Mouse (Mus musculus) left cerebral cortex, adult 11 months (tissue): ENCODE measurements around the gene Cd59a.
"Not testable (repeated sequence)": the region's sequence is repeated elsewhere in the genome, so short reads cannot be mapped to it uniquely, and the experiment has no call there.

Source experiments
- DNase-seq: peaks from one replicate; pipeline ENCODE4 v3.0.0; 2022; ENCODE audit warnings: low spot score

The Cd59a gene

DNA sequence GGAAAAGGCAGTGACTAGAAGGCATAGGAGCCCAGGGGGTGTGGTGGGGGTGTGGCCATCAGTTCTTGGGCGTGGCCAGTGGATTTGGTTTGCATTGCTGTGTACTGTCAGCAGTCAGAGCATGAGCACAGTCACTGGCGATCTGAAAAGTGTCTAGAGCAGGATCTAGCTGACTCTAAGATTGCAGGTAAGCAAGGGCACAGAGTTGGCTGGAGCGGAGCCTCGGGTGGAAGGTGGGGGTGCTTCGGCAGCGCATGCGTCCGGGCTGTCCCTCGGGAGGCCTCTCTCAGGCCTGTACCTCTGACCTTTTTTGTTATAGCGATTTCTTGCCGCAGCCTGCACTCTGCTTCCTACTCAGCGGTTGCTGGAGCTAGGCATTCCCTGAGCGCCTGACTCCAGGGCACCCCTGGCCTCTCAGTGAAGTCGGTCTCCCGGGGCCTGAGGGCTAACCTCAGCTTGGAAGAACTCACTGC lies at the start of gene Cd59a:
Cd59a (plus strand) TSS at position 61 of the 473 bp plus-strand sequence.
- DNase-seq, result peak; percentile 29

DNA sequence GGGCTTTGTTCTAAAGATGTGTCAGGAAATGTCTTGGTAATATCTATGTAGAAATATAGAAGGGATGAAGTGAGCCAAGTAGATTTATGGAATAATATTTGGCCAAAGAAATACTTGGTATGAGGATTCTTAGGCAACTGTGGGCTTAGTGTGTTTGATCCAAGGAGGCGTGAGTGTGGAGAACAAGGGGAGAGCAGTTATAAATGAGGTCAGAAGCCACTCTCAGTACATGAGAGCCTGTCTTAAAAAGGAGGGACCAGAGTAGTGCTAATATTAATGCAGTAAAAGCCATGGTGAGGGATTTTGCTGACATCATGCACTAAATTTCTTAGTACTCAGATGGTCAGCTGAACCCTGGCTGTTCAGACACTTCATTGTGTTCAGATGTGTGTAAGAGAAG lies 37.2 kb upstream of the Cd59a start:
- no peak for DNase-seq

- no peak for DNase-seq
These were observed 36.6 kb upstream of the Cd59a start for GRCm38 (mm10) chr2:104058954-104059353.

- peak; percentile 16 for DNase-seq
These were observed 35.8 kb upstream of the Cd59a start for GRCm38 (mm10) chr2:104059786-104060185.

DNA sequence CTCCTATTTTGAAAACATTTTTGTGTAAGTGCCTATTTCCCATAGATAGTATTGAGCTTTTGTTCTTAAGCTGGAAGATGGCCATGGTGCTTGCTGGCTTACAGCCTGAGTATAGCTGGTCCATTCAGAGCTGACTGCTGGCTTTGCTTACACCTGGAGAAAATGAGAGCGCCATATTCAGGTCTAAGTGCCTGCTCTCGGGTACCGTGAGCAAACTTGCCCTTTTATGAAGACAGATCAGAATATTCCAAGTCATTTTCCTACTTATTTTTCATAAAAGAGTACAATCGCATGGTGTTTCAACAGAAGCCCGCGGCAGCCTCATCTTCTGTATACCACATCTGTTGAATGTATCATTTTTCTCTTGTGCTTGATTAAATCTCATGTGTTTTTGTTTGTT lies 34.6 kb upstream of the Cd59a start:
- DNase-seq, result no peak

DNA sequence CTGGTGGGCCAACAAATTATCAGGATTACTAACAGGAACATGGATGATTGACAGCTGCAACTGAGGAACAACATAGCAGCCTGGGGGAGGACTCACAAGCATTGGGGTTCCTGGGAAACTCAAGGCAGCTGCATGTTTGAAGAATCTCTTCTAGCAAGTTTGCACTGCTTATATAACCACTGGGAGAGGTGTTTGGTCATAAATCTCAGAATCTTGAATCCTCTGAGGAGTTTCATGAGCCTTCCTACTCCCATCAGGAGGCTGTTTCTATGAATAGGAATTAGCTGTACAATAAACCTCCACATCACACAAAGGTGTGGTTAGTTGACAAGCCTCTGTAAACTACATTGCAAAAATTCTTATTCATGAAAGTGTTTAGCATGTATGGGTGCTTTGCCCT lies 32.9 kb upstream of the Cd59a start:
- no peak for DNase-seq

DNA sequence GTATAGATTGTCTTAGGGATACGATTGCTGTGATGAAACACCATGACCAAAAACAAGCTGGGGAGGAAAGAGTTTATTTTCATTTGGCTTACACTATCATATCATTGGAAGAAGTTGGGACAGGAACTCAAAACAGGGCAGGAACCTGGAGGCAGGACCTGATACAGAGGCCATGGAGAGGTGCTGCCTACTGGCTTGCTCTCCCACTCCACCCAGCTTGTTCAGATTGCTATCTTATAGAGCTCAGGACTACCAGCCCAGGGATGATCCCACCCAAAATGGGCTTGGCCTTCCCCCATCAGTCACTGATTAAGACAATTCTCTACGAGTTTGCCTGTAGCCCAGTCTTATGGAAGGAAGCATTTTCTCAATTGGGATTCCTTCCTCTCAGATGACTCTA lies 31.4 kb upstream of the Cd59a start:
- no peak for DNase-seq

DNA sequence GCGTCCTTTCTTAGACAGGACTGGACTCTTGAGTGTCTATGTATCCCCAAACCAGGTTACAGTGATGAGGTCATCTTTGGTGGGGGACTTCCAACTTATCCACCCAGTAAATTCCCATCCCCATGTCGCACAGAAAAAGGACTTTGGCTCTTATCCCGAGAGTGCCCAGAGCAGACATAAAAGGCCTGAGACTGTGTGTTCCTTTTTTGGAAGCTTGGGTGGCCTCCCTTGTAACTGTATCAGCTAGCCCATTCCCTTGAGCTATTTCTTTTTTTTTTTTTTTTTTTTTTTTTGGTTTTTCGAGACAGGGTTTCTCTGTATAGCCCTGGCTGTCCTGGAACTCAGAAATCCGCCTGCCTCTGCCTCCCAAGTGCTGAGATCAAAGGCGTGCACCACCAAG lies 30.1 kb upstream of the Cd59a start, which contains the start of gene Gm10912:
Gm10912 (plus strand) TSS at position 301 of the 400 bp plus-strand sequence.
- not testable (repeated sequence) for DNase-seq

- not testable (repeated sequence) for DNase-seq
These were observed 27.2 kb upstream of the Cd59a start, which contains the start of gene Gm10799 for GRCm38 (mm10) chr2:104068450-104068849. Gene Gm10799, minus strand, starts transcription at chr2:104068550.

- no peak for DNase-seq
These were observed 25.9 kb upstream of the Cd59a start, which contains the start of gene Cd59b for GRCm38 (mm10) chr2:104069704-104070185. Gene Cd59b, plus strand, starts transcription at chr2:104069849.

GRCm38 (mm10) chr2:104078285-104078684 lies 17.3 kb upstream of the Cd59a start:
- DNase-seq, result not testable (repeated sequence)

DNA sequence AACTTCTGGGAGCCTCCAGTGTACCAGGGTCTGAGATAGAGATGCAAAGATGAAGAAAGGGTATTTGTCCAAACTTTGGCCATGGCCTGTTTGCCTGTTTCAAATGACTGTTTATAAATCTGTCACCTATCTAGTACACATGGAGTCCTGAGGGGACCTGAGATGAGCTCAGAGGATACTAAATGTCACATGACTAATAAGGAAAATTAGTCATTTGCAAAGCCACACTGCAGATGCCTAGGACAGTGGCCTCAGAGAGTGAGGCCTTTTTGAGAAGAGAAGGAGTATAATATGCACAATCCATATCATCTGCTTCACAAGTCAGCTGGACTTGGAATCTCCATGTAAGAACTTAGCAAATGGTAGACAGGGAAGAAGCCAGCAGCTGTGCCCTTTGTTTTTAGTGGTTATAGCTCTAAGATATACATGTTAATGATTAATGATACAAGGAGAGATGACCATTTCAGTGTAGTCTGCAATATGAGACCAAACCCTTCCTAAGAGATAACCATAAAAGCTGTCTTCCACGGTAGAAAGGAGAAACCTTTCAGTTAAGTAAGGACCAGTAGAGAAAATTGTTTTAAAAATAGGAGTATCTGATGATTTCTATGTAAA lies 14.1 kb upstream of the Cd59a start:
- DNase-seq, result not testable (repeated sequence)

DNA sequence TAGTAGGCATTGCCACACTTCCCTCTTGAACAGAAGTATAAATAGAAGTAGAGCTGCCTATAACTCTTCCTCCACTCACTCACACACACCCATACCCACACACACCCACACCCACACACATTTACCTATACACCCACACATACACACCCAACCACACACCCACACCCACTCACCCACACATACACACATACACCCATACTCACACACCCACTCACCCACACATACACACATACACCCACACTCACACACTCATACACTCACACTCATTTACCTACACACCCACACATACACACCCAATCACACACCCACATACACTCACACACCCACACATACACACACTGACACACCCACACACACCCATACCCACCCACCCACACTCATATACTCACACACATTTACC lies 13.1 kb upstream of the Cd59a start:
- DNase-seq, result no peak

DNA sequence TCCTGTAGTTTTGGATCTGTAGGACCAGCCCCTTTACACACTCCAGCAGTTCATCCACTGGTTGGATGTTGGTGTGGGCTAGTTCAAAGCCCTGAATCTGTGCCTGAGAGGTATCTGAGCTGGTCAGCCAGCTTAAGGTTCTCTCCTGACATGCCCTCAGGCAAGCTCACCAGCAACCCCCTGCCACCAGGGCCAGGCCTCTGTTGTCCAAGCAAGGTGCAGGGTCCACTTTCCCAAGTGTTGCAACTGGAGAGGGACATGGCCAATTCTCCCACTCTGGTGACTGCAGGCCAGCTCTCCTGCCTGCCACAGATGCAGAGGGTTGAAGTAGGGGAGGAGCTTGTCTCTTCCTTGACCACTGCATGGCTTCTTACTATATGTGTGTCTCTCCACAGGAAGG lies 11.6 kb upstream of the Cd59a start:
- DNase-seq, result not testable (repeated sequence)

GRCm38 (mm10) chr2:104087562-104087961 lies 8.0 kb upstream of the Cd59a start:
- not testable (repeated sequence) for DNase-seq

DNA sequence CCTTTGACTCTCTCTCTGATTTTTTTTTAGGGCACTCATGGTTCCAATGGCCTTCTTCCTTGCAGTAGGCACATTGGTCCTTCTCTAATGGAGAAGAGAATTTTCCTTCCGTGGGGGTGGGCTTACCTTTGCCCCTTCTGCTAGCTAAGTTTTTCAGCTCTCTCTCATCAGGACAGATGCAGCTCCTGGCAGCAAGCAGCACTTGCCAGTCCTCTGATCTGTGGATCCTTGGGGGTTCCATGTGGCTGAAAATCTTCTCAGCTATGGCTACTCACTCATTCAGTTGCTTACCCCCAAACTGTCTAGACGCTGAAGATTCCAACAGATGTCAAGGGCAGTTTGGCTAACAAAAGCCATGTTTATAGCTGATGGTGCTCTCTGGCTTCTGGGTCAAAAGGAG lies 2.3 kb upstream of the Cd59a start:
- no peak for DNase-seq

DNA sequence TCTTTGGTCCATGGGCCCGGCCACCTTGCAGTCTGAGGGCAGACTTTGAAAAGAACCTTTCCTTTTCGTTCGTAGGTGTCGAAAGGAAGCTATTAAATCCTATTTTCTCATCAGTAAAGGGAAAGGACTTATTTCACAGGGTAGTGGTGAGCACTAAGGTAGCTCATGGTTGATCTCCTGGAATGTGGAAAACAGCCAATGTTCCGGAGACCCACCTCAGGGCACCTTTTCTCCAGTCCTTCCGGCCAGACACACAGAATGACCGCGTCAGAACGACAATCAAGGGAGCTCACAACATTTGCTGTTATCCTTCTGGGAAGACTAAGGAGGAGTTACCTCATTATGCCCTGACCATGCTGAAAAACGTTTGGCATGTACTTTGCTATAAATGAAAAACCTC lies 655 bp downstream of the Cd59a start:
- DNase-seq, result no peak

DNA sequence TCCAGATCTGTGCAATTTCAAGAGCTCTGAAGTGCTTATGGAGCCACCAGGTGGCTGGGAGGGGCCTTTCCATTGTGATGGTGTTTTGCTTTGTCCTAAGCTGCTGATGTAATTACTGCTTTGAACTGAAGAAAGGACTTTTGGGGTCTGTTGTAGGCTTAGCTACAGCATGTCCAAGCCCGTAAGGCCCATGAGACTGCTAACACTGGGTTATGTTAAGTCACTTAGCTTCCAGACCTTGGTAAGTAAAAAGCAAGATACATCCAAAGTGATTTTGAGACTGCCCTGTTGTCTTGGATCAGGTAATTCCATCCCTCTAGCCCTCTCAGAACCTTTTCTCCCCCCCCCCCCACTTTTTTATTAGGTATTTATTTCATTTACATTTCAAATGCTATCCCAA lies 1.2 kb downstream of the Cd59a start:
- not testable (repeated sequence) for DNase-seq

DNA sequence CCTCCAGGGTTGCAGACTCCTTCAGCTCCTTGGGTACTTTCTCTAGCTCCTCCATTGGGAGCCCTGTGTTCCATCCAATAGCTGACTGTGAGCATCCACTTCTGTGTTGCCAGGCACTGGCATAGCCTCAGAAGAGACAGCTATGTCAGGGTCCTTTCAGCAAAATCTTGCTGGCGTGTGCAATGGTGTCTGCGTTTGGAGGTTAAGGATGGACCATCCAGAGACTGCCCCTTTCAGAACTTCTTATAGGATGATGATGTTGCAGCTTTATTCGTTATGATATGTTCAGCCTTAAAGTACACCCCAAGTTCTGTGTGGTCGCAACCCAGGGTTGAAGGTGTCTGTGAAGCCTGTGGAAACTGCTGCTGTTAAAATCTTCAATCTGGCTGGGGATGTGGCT lies 1.8 kb downstream of the Cd59a start:
- DNase-seq, result not testable (repeated sequence)

GRCm38 (mm10) chr2:104098529-104099230 lies 3.1 kb downstream of the Cd59a start:
- no peak for DNase-seq

DNA sequence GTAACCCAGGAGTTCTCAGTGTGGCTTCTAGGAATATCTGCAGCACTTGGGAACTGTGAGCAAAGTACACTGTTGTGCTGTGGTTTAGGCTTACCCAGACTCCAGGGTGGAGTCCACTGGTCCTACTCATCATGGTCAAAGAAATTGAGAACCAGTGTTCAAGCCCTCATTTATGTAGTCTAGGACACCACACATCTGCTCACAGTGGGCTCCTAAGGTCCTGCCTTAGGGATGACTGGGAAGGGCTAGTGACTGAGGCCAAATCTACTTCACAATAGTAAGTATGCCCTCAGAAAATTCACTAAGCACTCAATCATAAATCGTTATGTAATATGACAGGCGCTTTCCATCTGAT lies 3.6 kb downstream of the Cd59a start:
- DNase-seq, result no peak

GRCm38 (mm10) chr2:104099946-104100345 lies 4.3 kb downstream of the Cd59a start:
- DNase-seq, result no peak

GRCm38 (mm10) chr2:104104800-104105199 lies 9.2 kb downstream of the Cd59a start:
- no peak for DNase-seq
